Mouse (Mus musculus) MEL (cell line): ENCODE measurements at regions not wholly inside any gene's neighbourhood (a gene's known extent, or its start where the extent isn't known, plus 50 kb on each side); places are given as distances from the start of the nearest gene placed in this dataset.

Source experiments
- DNase-seq: peaks from one replicate; pipeline ENCODE4 v3.0.0; 2011; ENCODE audit warnings: low read depth, low spot score
- H3K27ac ChIP-seq: 2 replicates; pipeline ENCODE4 v1.5.1; 2012; ENCODE audit warnings: low read depth, mild to moderate bottlenecking, control low read depth, low read length, moderate library complexity; ENCODE audit not compliant: control insufficient read depth
- H3K27me3 ChIP-seq, 2 experiments: fragments of 150-350 bp in 1 of 2; sonication (generic) in 1 of 2; 2 replicates each; pipeline ENCODE4 v1.6.1; 2012; ENCODE audit warnings: low read length in 2 of 2, mild to moderate bottlenecking in 2 of 2, improper control_type of control experiment in 1 of 2, moderate library complexity in 1 of 2; ENCODE audit not compliant: insufficient read depth in 2 of 2, control insufficient read depth in 1 of 2
- H3K36me3 ChIP-seq, 2 experiments: 2 replicates each; pipeline ENCODE4 v1.6.1; 2012 to 2014; ENCODE audit warnings: low read length in 2 of 2, improper control_type of control experiment in 1 of 2, inconsistent platforms in 1 of 2, mild to moderate bottlenecking in 1 of 2; ENCODE audit not compliant: insufficient read depth in 2 of 2, control insufficient read depth in 1 of 2
- H3K4me1 ChIP-seq, 2 experiments: fragments of 150-350 bp in 1 of 2; sonication (generic) in 1 of 2; 2 replicates each; pipeline ENCODE4 v1.6.1; 2012; ENCODE audit warnings: low read length in 2 of 2, improper control_type of control experiment in 1 of 2, mild to moderate bottlenecking in 1 of 2; ENCODE audit not compliant: insufficient read depth in 2 of 2, control insufficient read depth in 1 of 2
- H3K4me3 ChIP-seq, 2 experiments: fragments of 150-350 bp in 1 of 2; sonication (generic) in 1 of 2; 2 replicates each; pipeline ENCODE4 v1.5.1; 2012; ENCODE audit warnings: low read depth in 2 of 2, low read length in 2 of 2, mild to moderate bottlenecking in 2 of 2, moderate library complexity in 2 of 2, control low read depth in 1 of 2, improper control_type of control experiment in 1 of 2; ENCODE audit not compliant: control insufficient read depth in 1 of 2, insufficient read depth in 1 of 2
- H3K79me2 ChIP-seq: 2 replicates; pipeline ENCODE4 v1.6.1; 2012; ENCODE audit warnings: mild to moderate bottlenecking, low read length, moderate library complexity; ENCODE audit not compliant: control insufficient read depth, poor library complexity, insufficient read depth
- H3K9ac ChIP-seq: 2 replicates; pipeline ENCODE4 v1.6.1; 2012; ENCODE audit warnings: low read depth, mild to moderate bottlenecking, control low read depth, low read length, moderate library complexity; ENCODE audit not compliant: control insufficient read depth, poor library complexity, severe bottlenecking
- H3K9me3 ChIP-seq: fragments of 150-350 bp; sonication (generic); replicated peaks from 2 replicates; pipeline ENCODE4 v1.6.1; 2012; ENCODE audit warnings: mild to moderate bottlenecking, low read length, improper control_type of control experiment, moderate library complexity; ENCODE audit not compliant: insufficient read depth
- BHLHE40 ChIP-seq: IDR thresholded peaks from 2 replicates; pipeline ENCODE4 v1.6.1; 2012; ENCODE audit warnings: low read depth, mild to moderate bottlenecking, inconsistent platforms, low read length, improper control_type of control experiment, borderline replicate concordance
- CHD1 ChIP-seq: IDR thresholded peaks from 2 replicates; pipeline ENCODE4 v1.6.1; 2012; ENCODE audit warnings: low read depth, mild to moderate bottlenecking, inconsistent platforms, low read length, improper control_type of control experiment
- CHD2 ChIP-seq: IDR thresholded peaks from 2 replicates; pipeline ENCODE4 v1.6.1; 2011; ENCODE audit warnings: low read length, improper control_type of control experiment
- CTCF ChIP-seq, 3 experiments: IDR thresholded peaks in 2 of 3; conservative IDR thresholded peaks in 1 of 3; 2 replicates each; pipeline ENCODE4 v1.5.1; 2011 to 2012; ENCODE audit warnings: low read length in 3 of 3, low read depth in 2 of 3, mild to moderate bottlenecking in 2 of 3, improper control_type of control experiment in 1 of 3, inconsistent platforms in 1 of 3, mixed read lengths in 1 of 3, moderate library complexity in 1 of 3; ENCODE audit not compliant: control insufficient read depth in 1 of 3, insufficient read depth in 1 of 3, poor library complexity in 1 of 3, severe bottlenecking in 1 of 3
- E2F4 ChIP-seq: IDR thresholded peaks from 2 replicates; pipeline ENCODE4 v1.6.1; 2011; ENCODE audit warnings: low read depth, low read length, improper control_type of control experiment, borderline replicate concordance
- ELF1 ChIP-seq: IDR thresholded peaks from 2 replicates; pipeline ENCODE4 v1.6.1; 2014; ENCODE audit warnings: low read depth, mild to moderate bottlenecking, inconsistent platforms, low read length, improper control_type of control experiment, moderate library complexity
- EP300 ChIP-seq, 2 experiments: IDR thresholded peaks; 2 replicates each; pipeline ENCODE4 v1.6.1; 2011; ENCODE audit warnings: improper control_type of control experiment in 2 of 2, low read length in 2 of 2, low read depth in 1 of 2, mild to moderate bottlenecking in 1 of 2
- GABPA ChIP-seq: IDR thresholded peaks from 2 replicates; pipeline ENCODE4 v1.6.1; 2012; ENCODE audit warnings: low read depth, mild to moderate bottlenecking, inconsistent platforms, low read length, improper control_type of control experiment, moderate library complexity
- GATA1 ChIP-seq: IDR thresholded peaks from 2 replicates; pipeline ENCODE4 v1.6.1; 2011; ENCODE audit warnings: low read depth, low read length, improper control_type of control experiment
- HCFC1 ChIP-seq: IDR thresholded peaks from 2 replicates; pipeline ENCODE4 v1.6.1; 2012; ENCODE audit warnings: low read depth, mild to moderate bottlenecking, inconsistent platforms, low read length, improper control_type of control experiment, moderate library complexity
- JUND ChIP-seq: IDR thresholded peaks from 2 replicates; pipeline ENCODE4 v1.6.1; 2011; ENCODE audit warnings: low read depth, mild to moderate bottlenecking, improper control_type of control experiment, low read length
- KAT2A ChIP-seq: conservative IDR thresholded peaks from 2 replicates; pipeline ENCODE4 v1.6.1; 2012; ENCODE audit warnings: low read depth, low read length, improper control_type of control experiment, inconsistent platforms
- MAFK ChIP-seq: IDR thresholded peaks from 2 replicates; pipeline ENCODE4 v1.6.1; 2011; ENCODE audit warnings: low read depth, mild to moderate bottlenecking, low read length, improper control_type of control experiment, borderline replicate concordance
- MAZ ChIP-seq: IDR thresholded peaks from 2 replicates; pipeline ENCODE4 v1.6.1; 2012; ENCODE audit warnings: low read depth, mild to moderate bottlenecking, inconsistent platforms, low read length, improper control_type of control experiment
- MXI1 ChIP-seq: IDR thresholded peaks from 2 replicates; pipeline ENCODE4 v1.6.1; 2011; ENCODE audit warnings: mild to moderate bottlenecking, low read depth, low read length, improper control_type of control experiment
- MYB ChIP-seq: IDR thresholded peaks from 2 replicates; pipeline ENCODE4 v1.6.1; 2011; ENCODE audit warnings: mild to moderate bottlenecking, low read depth, low read length, improper control_type of control experiment
- MYC ChIP-seq: IDR thresholded peaks from 2 replicates; pipeline ENCODE4 v1.6.1; 2011; ENCODE audit warnings: low read depth, mild to moderate bottlenecking, low read length, improper control_type of control experiment, moderate library complexity
- NELFE ChIP-seq: IDR thresholded peaks from 2 replicates; pipeline ENCODE4 v1.6.1; 2011; ENCODE audit warnings: low read depth, low read length, improper control_type of control experiment
- NRF1 ChIP-seq: IDR thresholded peaks from 2 replicates; pipeline ENCODE4 v1.6.1; 2014; ENCODE audit warnings: low read depth, mild to moderate bottlenecking, inconsistent platforms, low read length, improper control_type of control experiment, moderate library complexity; ENCODE audit not compliant: poor library complexity, insufficient read depth, severe bottlenecking
- POLR2AphosphoS2 ChIP-seq: IDR thresholded peaks from 2 replicates; pipeline ENCODE4 v1.6.1; 2011; ENCODE audit warnings: low read length, improper control_type of control experiment
- POLR2AphosphoS5 ChIP-seq: IDR thresholded peaks from 2 replicates; pipeline ENCODE4 v1.6.1; 2012; ENCODE audit warnings: low read depth, borderline replicate concordance, mild to moderate bottlenecking, inconsistent platforms, low read length, moderate library complexity, mixed read lengths
- RAD21 ChIP-seq: IDR thresholded peaks from 2 replicates; pipeline ENCODE4 v1.6.1; 2011; ENCODE audit warnings: mild to moderate bottlenecking, low read depth, low read length, improper control_type of control experiment
- RCOR1 ChIP-seq: IDR thresholded peaks from 2 replicates; pipeline ENCODE4 v1.6.1; 2012; ENCODE audit warnings: low read depth, mild to moderate bottlenecking, inconsistent platforms, low read length, improper control_type of control experiment
- SMC3 ChIP-seq: IDR thresholded peaks from 2 replicates; pipeline ENCODE4 v1.6.1; 2011; ENCODE audit warnings: low read depth, low read length, improper control_type of control experiment
- TBP ChIP-seq: IDR thresholded peaks from 2 replicates; pipeline ENCODE4 v1.8.0; 2011; ENCODE audit warnings: low read depth, low read length, improper control_type of control experiment
- TCF12 ChIP-seq: IDR thresholded peaks from 2 replicates; pipeline ENCODE4 v1.6.1; 2014; ENCODE audit warnings: low read depth, mild to moderate bottlenecking, inconsistent platforms, low read length, improper control_type of control experiment, moderate library complexity
- UBTF ChIP-seq: IDR thresholded peaks from 2 replicates; pipeline ENCODE4 v1.6.1; 2012; ENCODE audit warnings: low read depth, mild to moderate bottlenecking, inconsistent platforms, low read length, improper control_type of control experiment, moderate library complexity, borderline replicate concordance; ENCODE audit not compliant: insufficient read depth
- USF2 ChIP-seq, 2 experiments: IDR thresholded peaks; 2 replicates each; pipeline ENCODE4 v1.6.1; 2011 to 2012; ENCODE audit warnings: improper control_type of control experiment in 2 of 2, low read length in 2 of 2, borderline replicate concordance in 1 of 2, inconsistent platforms in 1 of 2, low read depth in 1 of 2, mild to moderate bottlenecking in 1 of 2; ENCODE audit not compliant: insufficient read depth in 1 of 2
- ZC3H11A ChIP-seq: IDR thresholded peaks from 2 replicates; pipeline ENCODE4 v1.6.1; 2012; ENCODE audit warnings: low read depth, mild to moderate bottlenecking, inconsistent platforms, low read length, improper control_type of control experiment
- ZKSCAN1 ChIP-seq: IDR thresholded peaks from 2 replicates; pipeline ENCODE4 v1.6.1; 2012; ENCODE audit warnings: low read depth, mild to moderate bottlenecking, inconsistent platforms, low read length, improper control_type of control experiment, moderate library complexity
- ZMIZ1 ChIP-seq: IDR thresholded peaks from 2 replicates; pipeline ENCODE4 v1.6.1; 2012; ENCODE audit warnings: low read depth, mild to moderate bottlenecking, inconsistent platforms, low read length, improper control_type of control experiment, moderate library complexity
- ZNF384 ChIP-seq: IDR thresholded peaks from 2 replicates; pipeline ENCODE4 v1.6.1; 2012; ENCODE audit warnings: low read depth, mild to moderate bottlenecking, inconsistent platforms, low read length, improper control_type of control experiment

DNA sequence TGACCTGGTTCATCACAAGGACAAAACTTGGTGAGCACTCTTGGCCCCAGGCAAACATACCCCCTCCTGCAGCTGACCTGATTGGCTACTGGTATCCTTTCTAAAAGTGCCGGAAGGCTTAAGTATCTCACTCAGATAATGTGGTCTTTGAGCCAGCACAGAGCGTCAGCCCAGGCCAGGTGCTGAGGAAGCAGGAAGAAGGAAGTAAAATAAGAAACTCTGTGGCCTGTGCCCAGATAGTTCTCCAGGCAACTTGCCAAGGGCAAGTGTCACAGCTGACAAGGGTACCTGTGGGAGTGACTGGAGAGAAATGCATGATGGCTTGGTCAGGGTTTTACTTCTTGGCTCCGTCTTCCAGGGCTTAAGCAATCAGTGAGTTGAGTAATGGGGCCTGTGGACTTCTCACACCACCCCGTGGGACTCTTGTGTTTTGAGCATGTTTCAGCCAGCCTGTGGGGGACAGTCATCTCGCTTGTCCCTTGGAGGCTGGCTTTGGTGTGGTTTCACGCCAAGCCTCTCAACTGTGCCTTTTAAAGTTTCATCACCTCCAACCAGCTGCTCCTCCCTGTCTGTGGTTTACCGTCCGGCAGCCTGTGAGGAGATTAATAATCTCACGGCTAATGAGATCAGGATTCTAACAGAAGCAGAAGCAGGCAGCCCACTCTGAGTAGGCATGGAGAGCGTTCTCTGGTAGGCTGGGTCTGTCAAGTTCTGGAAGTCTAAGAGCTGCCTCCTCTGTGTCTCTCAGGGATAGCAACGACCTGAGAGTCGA lies 356.8 kb downstream of the Agtpbp1 start (continued):
- TF ChIP-seq NELFE, result peak; percentile 63
- TF ChIP-seq ZMIZ1, result no peak; the same call in none of the 2 replicates
- TF ChIP-seq TBP, result peak; percentile 90
- no peak; the same call in 1 of the 2 replicates for TF ChIP-seq BHLHE40

- Histone ChIP-seq H3K79me2 (no peaks in the 10 kb centered on the region; the same call in 1 of the 2 replicates), H3K4me1 (peaks cover 12 to 41% of the 10 kb centered on the region in 2 experiments), H3K9ac (peak overlapping the region; percentile 80), H3K4me3 (peak overlapping the region; percentile 37 to 59), H3K27ac (peak overlapping the region; percentile 100), H3K9me3 (no peaks in the 10 kb centered on the region), H3K27me3 (no peaks in the 10 kb centered on the region), H3K36me3 (peaks cover 0 to 31% of the 10 kb centered on the region in 2 experiments; a peak in 2 of 4 replicates)
- DNase-seq, result peak; percentile 82
- no peak for TF ChIP-seq MAFK
- TF ChIP-seq CHD2, result no peak
- peak; percentile 51 for TF ChIP-seq POLR2AphosphoS2
- TF ChIP-seq USF2 (IDR thresholded peaks at IDR 0.05; ENCODE audit: borderline replicate concordance in 1 of 2, insufficient read depth in 1 of 2, low read depth in 1 of 2, low read length in 2 of 2), result no peak
- no peak for TF ChIP-seq KAT2A
- TF ChIP-seq SMC3, result no peak
- TF ChIP-seq UBTF, result no peak
- TF ChIP-seq MYC, result no peak
- TF ChIP-seq ZC3H11A, result no peak
- TF ChIP-seq GATA1, result no peak; the same call in 1 of the 2 replicates
- no peak for TF ChIP-seq GABPA
- no peak for TF ChIP-seq JUND
- no peak for TF ChIP-seq ZNF384
- TF ChIP-seq RCOR1, result no peak
- no peak for TF ChIP-seq ZKSCAN1
- TF ChIP-seq RAD21, result no peak
- TF ChIP-seq EP300 (IDR thresholded peaks at IDR 0.05; ENCODE audit: low read depth in 1 of 2, low read length in 2 of 2), result no peak
- no peak for TF ChIP-seq ELF1
- no peak for TF ChIP-seq POLR2AphosphoS5
- no peak for TF ChIP-seq MAZ
- TF ChIP-seq ZMIZ1, result peak; percentile 84; the same call in 1 of the 2 replicates
- TF ChIP-seq MXI1, result 0 out of 2 replicates have a peak, but pooled peaks have one; percentile 2
- TF ChIP-seq HCFC1, result no peak
- 0 out of 2 replicates have a peak, but pooled peaks have one; percentile 4 for TF ChIP-seq TCF12
- TF ChIP-seq MYB, result no peak
- TF ChIP-seq CTCF (IDR thresholded peaks at IDR 0.05 in 2 of 3, conservative IDR thresholded peaks at IDR 0.05 in 1 of 3; ENCODE audit: control insufficient read depth in 1 of 3, insufficient read depth in 1 of 3, low read depth in 2 of 3, low read length in 3 of 3, poor library complexity in 1 of 3, severe bottlenecking in 1 of 3), result no peak
- TF ChIP-seq NELFE, result no peak
- no peak for TF ChIP-seq E2F4
- no peak for TF ChIP-seq BHLHE40
- peak; percentile 69 for TF ChIP-seq NRF1
- peak; percentile 94 for TF ChIP-seq CHD1
Measured at GRCm38 (mm10) chr13:59227523-59228058, 357.4 kb downstream of the Agtpbp1 start.
